Mouse (Mus musculus) left cerebral cortex, adult 2 months (tissue): ENCODE results near the gene Trim63. TPM values are rescaled to one million over a fixed set of nuclear protein-coding genes. Genes with fewer than 3 reads are reported as not detected.

Source experiments
- DNase-seq, 2 experiments: peaks; one replicate each; pipeline ENCODE4 v3.0.0; 2021 to 2022; ENCODE audit warnings: low spot score in 2 of 2, mixed read lengths in 1 of 2; ENCODE audit errors: extremely low spot score in 1 of 2
- H3K27ac ChIP-seq: fragments of 200-600 bp; 2 replicates; pipeline ENCODE4 v1.8.1; 2022
- H3K4me3 ChIP-seq: fragments of 200-600 bp; 2 replicates; pipeline ENCODE4 v1.8.1; 2022
- CTCF ChIP-seq: fragments of 200-600 bp; IDR thresholded peaks from 2 replicates; pipeline ENCODE4 v1.8.1; 2022; ENCODE audit warnings: antibody characterized with exemption, mild to moderate bottlenecking, moderate library complexity
- intact Hi-C: fragments of 180-260 bp; cut with DNase I; formaldehyde crosslinking; loops from one replicate; pipeline ENCODE4 v1.15.1; 2025
- total RNA-seq, 2 experiments: library from RNA; stranded (reverse); gene quantifications; 2 replicates each; pipeline ENCODE4 v1.2.3; 2021

Trim63 gene
- total RNA-seq, 2 experiments from 2014 or later: 0.21 to 0.25 TPM

DNA sequence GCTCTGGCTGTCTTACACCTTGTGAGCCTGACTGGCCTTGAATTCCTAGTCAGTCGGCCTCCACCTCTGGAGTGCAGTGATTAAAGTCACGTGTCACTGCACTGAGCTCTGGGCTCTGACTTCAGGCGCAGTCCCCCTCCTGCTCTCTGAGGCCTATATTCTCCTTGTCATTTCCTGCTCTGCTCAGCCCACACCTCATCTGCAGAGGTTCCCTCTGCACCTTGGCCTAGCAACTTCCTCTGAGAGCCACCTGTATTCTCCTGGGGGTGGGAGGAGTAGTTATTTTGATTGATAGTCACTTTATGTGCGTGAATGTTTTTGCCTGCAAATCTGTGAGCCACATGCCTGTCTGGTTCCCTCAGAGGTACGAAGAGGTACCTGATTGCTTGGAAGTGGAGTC lies 46.3 kb downstream of the Trim63 start:
- DNase-seq: no peak
- TF ChIP-seq CTCF: no peak
- Histone ChIP-seq H3K4me3 (no peak overlapping the region), H3K27ac (no peak overlapping the region)
- intact Hi-C loops: no loop called here

DNA sequence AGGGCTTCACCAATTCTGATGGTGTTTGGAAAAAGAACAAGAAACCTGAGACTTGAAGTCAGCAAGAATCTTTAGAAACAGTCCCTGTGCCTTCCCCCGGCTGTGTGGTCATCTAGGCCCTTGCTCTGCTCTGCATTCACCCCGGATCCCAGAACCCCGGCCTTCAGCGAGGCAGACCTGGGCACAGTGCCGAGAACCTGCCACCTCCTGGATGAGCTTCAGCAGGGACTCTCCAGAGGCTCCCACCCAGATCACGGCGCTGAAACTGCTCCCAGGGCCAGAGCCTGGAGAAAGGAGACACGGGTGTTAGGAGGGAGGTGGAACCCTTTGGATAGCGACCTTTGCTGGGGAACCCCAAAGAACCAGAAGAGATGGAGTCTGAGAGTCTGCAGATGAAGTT lies 47.2 kb downstream of the Trim63 start:
- intact Hi-C loops: no loop called here
- Histone ChIP-seq H3K4me3 (no peak overlapping the region), H3K27ac (no peak overlapping the region)
- no peak for TF ChIP-seq CTCF
- no peak for DNase-seq

DNA sequence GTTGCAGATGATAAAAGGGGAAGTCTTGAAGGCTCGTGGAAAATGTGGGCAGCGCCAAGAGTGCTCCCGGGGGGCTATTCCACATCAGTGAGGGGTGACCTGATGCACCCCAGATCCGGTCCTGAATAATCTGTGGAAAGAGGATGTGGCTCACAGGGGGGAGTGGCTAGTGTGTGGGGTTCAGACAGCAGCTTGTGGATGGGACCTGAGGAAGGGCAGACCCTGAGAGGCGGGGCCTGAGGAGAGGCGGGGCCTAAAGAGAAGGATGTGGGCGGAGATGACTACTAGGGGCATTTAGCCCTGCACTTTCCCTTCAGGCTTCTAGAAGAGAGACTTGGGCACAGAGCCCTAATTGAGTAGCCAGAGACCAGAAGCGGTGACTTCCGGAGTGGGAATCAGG lies 47.7 kb downstream of the Trim63 start:
- Histone ChIP-seq H3K4me3 (no peak overlapping the region), H3K27ac (no peak overlapping the region)
- no peak for TF ChIP-seq CTCF
- intact Hi-C loops: no loop called here
- no peak for DNase-seq

DNA sequence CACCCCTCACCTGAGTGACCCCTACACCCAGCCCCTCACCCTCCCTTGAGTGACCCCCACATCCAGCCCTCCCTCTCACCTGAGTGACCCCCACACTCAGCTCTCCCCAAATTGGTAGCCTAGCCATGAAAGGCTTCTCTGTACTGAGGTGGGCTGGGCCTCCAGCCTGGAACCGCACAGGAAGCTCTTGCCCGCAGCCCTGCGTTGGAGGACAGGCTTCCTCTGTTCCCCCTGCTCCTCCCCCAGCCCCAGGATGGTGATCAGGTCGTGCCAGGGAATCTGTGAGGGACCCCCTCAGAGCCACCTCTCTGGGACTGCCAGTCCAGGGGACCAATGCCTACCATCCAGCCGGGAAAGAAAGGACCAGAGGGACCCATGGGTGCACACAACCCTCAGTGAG lies 50.4 kb downstream of the Trim63 start:
- no peak for DNase-seq
- Histone ChIP-seq H3K4me3 (no peak overlapping the region), H3K27ac (no peak overlapping the region)
- intact Hi-C loops: no loop called here
- TF ChIP-seq CTCF: no peak

DNA sequence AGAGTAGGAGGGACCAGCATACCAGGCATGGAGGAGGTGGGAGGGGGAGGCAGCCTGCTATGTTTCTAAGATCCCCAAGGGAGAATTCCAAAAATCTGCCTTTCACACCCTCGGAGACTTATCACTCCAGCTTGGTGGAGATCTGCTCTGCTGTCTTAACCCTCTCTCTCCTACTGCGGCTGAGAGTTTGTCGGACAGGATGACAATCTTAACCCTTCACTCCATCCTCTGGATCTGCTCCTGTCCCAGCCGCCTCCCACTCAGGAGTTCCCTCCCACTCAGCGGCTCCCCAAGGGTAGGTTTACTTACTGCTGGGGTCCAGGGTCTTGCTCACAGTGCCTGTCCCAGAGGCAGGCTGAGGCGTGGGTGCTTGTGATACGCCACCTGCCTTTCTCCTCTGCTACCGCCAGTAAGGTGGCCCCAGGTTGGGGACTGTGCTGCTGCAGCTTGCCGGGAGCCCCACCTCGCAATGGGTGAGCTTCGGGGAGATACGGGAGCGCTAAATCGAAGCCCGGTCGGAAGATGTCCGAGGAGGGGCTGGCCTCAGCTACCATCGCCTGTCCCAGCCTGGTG lies 55.8 kb downstream of the Trim63 start:
- TF ChIP-seq CTCF: no peak
- intact Hi-C loops: no loop called here
- Histone ChIP-seq H3K4me3 (peak overlapping the region; percentile 64), H3K27ac (peak overlapping the region; percentile 97)
- peak; percentile 62 to 74 for DNase-seq

DNA sequence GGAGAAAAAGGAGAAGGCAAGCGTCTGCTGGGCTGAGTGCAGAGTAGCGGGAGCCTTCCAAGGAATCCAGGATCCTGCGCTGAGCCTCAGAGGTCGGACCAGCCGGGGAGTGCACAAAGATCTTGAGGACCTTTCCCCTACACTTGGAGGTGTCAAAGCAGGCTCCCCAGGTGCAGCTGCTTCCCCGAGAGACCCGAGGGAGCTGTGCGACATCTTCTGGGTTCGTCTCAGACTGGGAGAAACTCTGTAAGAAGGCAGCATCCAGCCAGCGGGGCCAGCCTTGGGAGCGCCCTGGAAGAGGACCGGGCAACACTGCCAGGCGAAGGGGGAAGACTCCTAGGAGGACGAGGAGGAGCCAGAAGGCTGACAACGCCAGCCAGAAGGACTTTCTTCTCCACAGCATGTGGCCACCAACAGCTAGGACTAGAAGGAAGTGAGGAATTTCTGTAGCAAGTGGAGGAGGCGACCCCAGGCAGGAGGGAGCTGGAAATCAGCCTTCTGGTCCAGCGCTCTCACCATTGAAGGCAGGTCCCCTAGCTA lies 56.5 kb downstream of the Trim63 start:
- no peak for TF ChIP-seq CTCF
- Histone ChIP-seq H3K4me3 (peak overlapping the region; percentile 64), H3K27ac (peak overlapping the region; percentile 97)
- intact Hi-C loops: no loop called here
- peak; percentile 30 to 43 for DNase-seq

DNA sequence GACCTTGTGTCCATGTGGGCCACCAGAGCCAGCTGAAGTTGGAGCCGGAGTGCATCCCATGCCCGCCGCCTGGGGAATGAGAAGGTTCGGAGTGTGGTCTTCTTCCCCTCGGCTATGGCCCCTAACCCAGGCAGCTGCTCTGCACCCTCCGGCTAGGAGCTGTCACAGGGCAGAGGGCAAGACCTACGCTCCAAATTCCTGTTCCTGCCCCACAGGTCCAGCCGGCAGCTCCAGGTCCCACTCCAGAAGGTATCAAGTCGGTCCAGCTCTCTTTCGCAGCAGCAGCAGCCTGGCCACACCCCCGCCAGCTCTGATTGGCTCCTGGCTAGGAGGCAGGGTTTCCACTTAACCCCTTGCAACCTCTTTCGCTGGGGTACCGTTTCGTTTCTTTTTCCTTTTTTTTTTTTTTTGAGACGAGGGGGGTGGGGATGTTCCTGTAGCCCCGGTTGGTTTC lies 57.4 kb downstream of the Trim63 start:
- peak overlapping the region; percentile 97 for H3K27ac ChIP-seq
- TF ChIP-seq CTCF: no peak
- DNase-seq: peak; percentile 85
- intact Hi-C loops: no loop called here
- H3K4me3 ChIP-seq: peak overlapping the region; percentile 64

DNA sequence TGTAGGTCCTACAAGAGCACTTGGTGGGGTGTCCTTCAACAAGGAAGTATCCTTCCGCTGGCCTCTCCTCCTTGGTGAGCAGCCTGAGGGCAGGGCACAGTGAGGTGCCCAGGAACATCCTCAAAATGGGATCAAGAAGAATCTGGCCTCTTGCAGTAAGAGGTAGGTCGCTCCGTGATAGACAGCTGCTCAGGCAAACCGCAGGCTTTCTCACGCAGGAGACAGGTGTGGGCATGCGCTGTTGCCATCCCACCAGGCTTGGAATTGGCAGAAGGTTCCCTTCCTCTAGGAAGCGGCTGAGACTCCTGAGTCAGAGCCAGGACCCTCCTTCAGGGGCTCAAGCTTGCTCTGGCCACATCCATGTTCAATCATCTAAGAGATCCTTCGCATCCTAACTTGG lies 58.4 kb downstream of the Trim63 start:
- Histone ChIP-seq H3K27ac (peak overlapping the region; percentile 65), H3K4me3 (peak overlapping the region; percentile 64)
- no peak for TF ChIP-seq CTCF
- no peak for DNase-seq
- intact Hi-C loops: no loop called here

DNA sequence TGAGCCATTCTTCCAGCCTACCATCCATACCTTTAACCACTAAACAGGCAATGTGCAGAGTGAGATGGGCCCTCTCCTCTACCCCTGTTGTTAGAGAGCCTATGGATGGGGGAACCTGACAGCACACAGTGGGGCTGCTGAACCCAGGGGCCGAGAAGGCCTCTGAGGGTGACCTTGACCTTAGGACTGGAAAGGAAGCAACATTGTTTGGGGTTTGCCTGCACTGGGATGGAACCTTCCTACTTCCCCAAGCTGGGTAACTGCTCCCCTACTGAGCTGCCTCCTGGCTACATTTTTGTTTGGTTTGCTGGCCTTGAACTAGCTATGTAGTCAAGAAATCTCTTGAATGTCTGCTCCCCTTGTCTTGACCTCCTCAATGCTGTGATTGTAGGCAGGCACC lies 59.4 kb downstream of the Trim63 start:
- no peak overlapping the region for H3K27ac ChIP-seq
- no peak for TF ChIP-seq CTCF
- H3K4me3 ChIP-seq: no peak overlapping the region
- no peak for DNase-seq
- intact Hi-C loops: no loop called here

DNA sequence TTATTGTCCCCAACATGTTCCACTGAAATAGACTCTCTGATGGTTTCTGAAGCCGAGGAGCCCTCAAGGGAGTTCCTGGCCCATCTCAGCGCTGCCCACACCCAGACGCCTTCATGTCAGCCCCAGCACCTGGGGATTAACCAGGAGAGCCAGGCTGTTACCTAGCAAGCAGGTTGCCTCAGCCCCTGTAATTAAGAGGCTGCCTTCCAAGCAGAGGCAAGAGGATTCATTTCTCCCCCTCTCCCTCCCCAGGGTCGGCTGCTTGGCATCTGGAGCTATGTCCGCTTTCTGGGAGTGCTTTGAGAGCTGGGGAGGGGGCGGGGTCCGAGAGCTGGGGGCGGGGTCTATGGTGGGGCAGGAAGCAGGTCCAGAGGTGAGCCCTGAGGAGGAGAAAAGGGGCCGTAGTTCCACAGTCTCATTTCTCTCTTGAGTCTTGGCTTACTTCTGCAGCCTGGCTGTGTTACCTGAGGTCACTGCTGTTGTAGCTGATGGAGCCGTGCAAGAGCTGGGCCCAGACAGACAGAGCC lies 63.2 kb downstream of the Trim63 start:
- DNase-seq: no peak
- no peak overlapping the region for H3K4me3 ChIP-seq
- intact Hi-C loops: no loop called here
- H3K27ac ChIP-seq: no peak overlapping the region
- TF ChIP-seq CTCF: no peak

Other genes starting within 250 kb of the Trim63 start
- gene Cd52, start 220.0 kb upstream of the Trim63 start, total RNA-seq: 1 to 10 TPM; 2.6 to 3.3 TPM
- 10 to 100 TPM; 39.7 to 47.1 TPM for gene Ubxn11, start 212.6 kb upstream of the Trim63 start, total RNA-seq
- 100 to 1,000 TPM; 185 to 191 TPM for gene Sh3bgrl3, start 186.3 kb upstream of the Trim63 start, total RNA-seq
- gene Cep85, start 128.0 kb upstream of the Trim63 start, total RNA-seq: 10 to 100 TPM; 14.9 to 16.5 TPM
- gene Gm7534, start 112.1 kb upstream of the Trim63 start, total RNA-seq: not detected
- gene Catsper4, start 87.7 kb upstream of the Trim63 start, total RNA-seq: not detected
- gene Cnksr1, start 76.7 kb upstream of the Trim63 start, total RNA-seq: under 1 TPM; 0.32 to 0.58 TPM
- not detected for gene E130218I03Rik, start 71.5 kb upstream of the Trim63 start, total RNA-seq
- gene Zfp593, start 69.5 kb upstream of the Trim63 start, total RNA-seq: 10 to 100 TPM; 11.6 to 12.9 TPM
- gene Gm30191, start 68.2 kb upstream of the Trim63 start, total RNA-seq: not detected
- gene Grrp1, start 61.0 kb upstream of the Trim63 start, total RNA-seq: 1 to 10 TPM; 3.0 to 3.6 TPM
- gene Pdik1l, start 27.2 kb upstream of the Trim63 start, total RNA-seq: 10 to 100 TPM; 17.5 to 20.4 TPM
- gene Slc30a2, start 28.1 kb downstream of the Trim63 start, total RNA-seq: not detected
- 10 to 100 TPM; 46.7 to 48.9 TPM for gene Extl1, start 68.7 kb downstream of the Trim63 start, total RNA-seq
- gene Pafah2, start 81.2 kb downstream of the Trim63 start, total RNA-seq: 1 to 10 TPM; 6.5 to 6.9 TPM
- 1,000 to 10,000 TPM in 1 of 2 experiments, 100 to 1,000 TPM in 1; 990 to 1,034 TPM for gene Stmn1, start 153.2 kb downstream of the Trim63 start, total RNA-seq
- 10 to 100 TPM; 69.3 to 77.9 TPM for gene Paqr7, start 181.6 kb downstream of the Trim63 start, total RNA-seq
- under 1 TPM; 0.54 to 0.63 TPM for gene Aunip, start 195.9 kb downstream of the Trim63 start, total RNA-seq
- gene Mtfr1l, start 220.3 kb downstream of the Trim63 start, total RNA-seq: 10 to 100 TPM; 60.6 to 66.1 TPM
- gene Selenon, start 237.0 kb downstream of the Trim63 start, total RNA-seq: 10 to 100 TPM; 22.2 to 23.2 TPM